Mouse (Mus musculus) cerebellum, adult 2 months (tissue): ENCODE measurements around the gene Eif2a. TPM values are rescaled to one million over a fixed set of nuclear protein-coding genes. Genes with fewer than 3 reads are reported as not detected.

Source experiments
- DNase-seq, 2 experiments: peaks; one replicate each; pipeline ENCODE4 v3.0.0; 2021
- H3K27ac ChIP-seq: fragments of 200-500 bp; 2 replicates; pipeline ENCODE4 v1.5.1; 2012; ENCODE audit warnings: low read length, control low read depth, inconsistent platforms; ENCODE audit not compliant: insufficient read depth
- H3K27me3 ChIP-seq: fragments of 200-500 bp; 2 replicates; pipeline ENCODE4 v1.6.1; 2012; ENCODE audit warnings: inconsistent platforms, mild to moderate bottlenecking, low read length, moderate library complexity; ENCODE audit not compliant: control insufficient read depth, insufficient read depth
- H3K4me1 ChIP-seq: fragments of 200-500 bp; 2 replicates; pipeline ENCODE4 v1.6.1; 2011; ENCODE audit warnings: low read length; ENCODE audit not compliant: control insufficient read depth, insufficient read depth
- H3K4me3 ChIP-seq: fragments of 200-500 bp; replicated peaks from 2 replicates; pipeline ENCODE3; 2011; ENCODE audit warnings: mild to moderate bottlenecking, low read depth, low read length, control low read depth; ENCODE audit not compliant: insufficient read depth
- CTCF ChIP-seq: fragments of 200-500 bp; IDR thresholded peaks from 2 replicates; pipeline ENCODE4 v1.5.1; 2011; ENCODE audit warnings: low read depth, mild to moderate bottlenecking, control low read depth, low read length, moderate library complexity, borderline replicate concordance; ENCODE audit not compliant: insufficient read depth
- POLR2A ChIP-seq: fragments of 200-500 bp; IDR thresholded peaks from 2 replicates; pipeline ENCODE4 v1.6.1; 2011; ENCODE audit warnings: low read length, control low read depth, borderline replicate concordance; ENCODE audit not compliant: insufficient read depth
- WGBS: fragments of 180-500 bp; shearing (Covaris S2); methylation state at CpG from one replicate; pipeline ENCODE4 v1.1.7; 2018; 5-methylcytosine and 5-hydroxymethylcytosine counted together
- polyA plus RNA-seq: library from polyadenylated mRNA; depleted of rRNA; stranded (reverse); fragments of >200 nt; gene quantifications from 2 replicates; pipeline ENCODE4 v1.2.3, GENCODE M21; 2012; rRNA removed

The Eif2a gene
- polyA plus RNA-seq, 1 experiment: 37.0 TPM

DNA sequence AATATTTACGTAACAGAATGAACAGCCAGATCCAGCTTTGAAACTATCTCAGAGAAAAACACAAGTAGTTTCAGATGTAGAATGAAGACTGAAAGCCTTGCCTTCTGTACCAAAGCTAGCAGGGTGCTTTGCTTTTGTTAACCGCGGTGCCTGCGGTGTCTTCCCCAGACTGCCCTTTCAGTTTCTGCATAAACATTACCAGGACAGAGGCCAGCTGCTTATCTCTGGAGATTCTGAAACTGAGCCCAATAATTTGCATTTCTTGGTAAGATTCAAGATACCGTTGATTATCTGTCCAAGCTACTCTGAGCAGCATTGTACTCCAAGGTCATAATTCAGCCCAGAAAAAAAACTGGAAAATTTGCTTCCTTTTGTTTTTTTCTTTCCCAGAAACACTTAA is 68.0 kb downstream of the Eif2a start:
- no peak overlapping the region for H3K4me3 ChIP-seq
- no peak for DNase-seq
- no peak overlapping the region for H3K27ac ChIP-seq
- no peaks in the 10 kb centered on the region for H3K4me1 ChIP-seq
- no peaks in the 10 kb centered on the region for H3K27me3 ChIP-seq
- WGBS: 32% methylated on average over 5 of the region's 5 CpGs
- TF ChIP-seq CTCF (no peak), POLR2A (no peak)

Other genes starting within 250 kb of the Eif2a start
- gene Tsc22d2, start 111.1 kb upstream of the Eif2a start, polyA plus RNA-seq: 13.0 and 13.3 TPM in 2 replicates
- 22.3 and 23.4 TPM in 2 replicates for gene Serp1, start 71 bp downstream of the Eif2a start, polyA plus RNA-seq
- gene Selenot, start 50.8 kb downstream of the Eif2a start, polyA plus RNA-seq: 121 and 125 TPM in 2 replicates
- 1.9 and 2.2 TPM in 2 replicates for gene Erich6, start 111.4 kb downstream of the Eif2a start, polyA plus RNA-seq
- gene Siah2, start 166.6 kb downstream of the Eif2a start, polyA plus RNA-seq: 25.0 and 26.7 TPM in 2 replicates